Mouse (Mus musculus) forebrain, embryonic 14.5 days (tissue): ENCODE data around the gene Ripor2. TPM values are rescaled to one million over a fixed set of nuclear protein-coding genes. Genes with fewer than 3 reads are reported as not detected.
A peak's percentile ranks its signal among the peaks of the same experiment; 100 is the strongest.

Source experiments
- ATAC-seq: fragments of 200-750 bp; cut with Nextera tagmentation; 2 replicates; pipeline ENCODE4 v1.8.0; 2017; ENCODE audit warnings: mild to moderate bottlenecking, moderate library complexity
- DNase-seq: peaks from one replicate; pipeline ENCODE4 v3.0.0-alpha.2; 2015; ENCODE audit warnings: low spot score
- H3K27ac ChIP-seq: fragments of 300-500 bp; sonication (generic); 2 replicates; pipeline ENCODE4 v1.5.1; 2014; ENCODE audit warnings: low read depth, mild to moderate bottlenecking, control low read depth, low read length, moderate library complexity
- H3K27me3 ChIP-seq: fragments of 300-500 bp; sonication (generic); replicated peaks from 2 replicates; pipeline ENCODE4 v1.6.1; 2014; ENCODE audit warnings: low read length, control low read depth, mixed read lengths; ENCODE audit not compliant: control insufficient read depth, insufficient read depth
- H3K36me3 ChIP-seq: fragments of 300-500 bp; sonication (generic); 2 replicates; pipeline ENCODE4 v1.6.1; 2014; ENCODE audit warnings: low read length, control low read depth; ENCODE audit not compliant: control insufficient read depth, insufficient read depth
- H3K4me1 ChIP-seq: fragments of 300-500 bp; sonication (generic); 2 replicates; pipeline ENCODE4 v1.6.1; 2014; ENCODE audit warnings: antibody characterized with exemption, low read length, control low read depth; ENCODE audit not compliant: control insufficient read depth, insufficient read depth
- H3K4me2 ChIP-seq: fragments of 300-500 bp; sonication (generic); 2 replicates; pipeline ENCODE4 v1.6.1; 2014; ENCODE audit warnings: mild to moderate bottlenecking, control low read depth, low read length
- H3K4me3 ChIP-seq: fragments of 300-500 bp; sonication (generic); 2 replicates; pipeline ENCODE4 v1.5.1; 2014; ENCODE audit warnings: low read depth, low read length, control low read depth
- H3K9ac ChIP-seq: fragments of 300-500 bp; sonication (generic); 2 replicates; pipeline ENCODE4 v1.6.1; 2014; ENCODE audit warnings: mild to moderate bottlenecking, low read length, control low read depth, moderate library complexity
- H3K9me3 ChIP-seq: fragments of 300-500 bp; sonication (generic); replicated peaks from 2 replicates; pipeline ENCODE4 v1.6.1; 2016; ENCODE audit warnings: low read length, control low read depth, mixed read lengths; ENCODE audit not compliant: control insufficient read depth
- WGBS: fragments of 180-500 bp; shearing (Covaris S2); extraction: QIAGEN DNeasy Blood & Tissue Kit; methylation state at CpG from one replicate; pipeline ENCODE4 v1.1.7; 2014; 5-methylcytosine and 5-hydroxymethylcytosine counted together
- polyA plus RNA-seq: library from polyadenylated mRNA; unstranded; fragments of >200 nt; fragmentation: Nextera tagmentation; extraction: Ambion mirVana; gene quantifications from 2 replicates; pipeline ENCODE4 v1.2.1, GENCODE M21; 2014

Ripor2 gene
- polyA plus RNA-seq, 1 experiment from 2014 or later, result 16.9 TPM

- Histone ChIP-seq H3K27ac (no peak overlapping the region), H3K4me2 (no peak overlapping the region), H3K4me3 (no peak overlapping the region), H3K36me3 (no peaks in the 10 kb centered on the region), H3K9me3 (no peaks in the 10 kb centered on the region), H3K9ac (no peak overlapping the region), H3K4me1 (no peaks in the 10 kb centered on the region), H3K27me3 (no peaks in the 10 kb centered on the region)
- 88% methylated on average over 4 of the region's 4 CpGs for WGBS
- ATAC-seq, result no peak
- DNase-seq, result no peak
Observed at GRCm38 (mm10) chr13:24666763-24667162, 84.8 kb downstream of the Ripor2 start.

DNA sequence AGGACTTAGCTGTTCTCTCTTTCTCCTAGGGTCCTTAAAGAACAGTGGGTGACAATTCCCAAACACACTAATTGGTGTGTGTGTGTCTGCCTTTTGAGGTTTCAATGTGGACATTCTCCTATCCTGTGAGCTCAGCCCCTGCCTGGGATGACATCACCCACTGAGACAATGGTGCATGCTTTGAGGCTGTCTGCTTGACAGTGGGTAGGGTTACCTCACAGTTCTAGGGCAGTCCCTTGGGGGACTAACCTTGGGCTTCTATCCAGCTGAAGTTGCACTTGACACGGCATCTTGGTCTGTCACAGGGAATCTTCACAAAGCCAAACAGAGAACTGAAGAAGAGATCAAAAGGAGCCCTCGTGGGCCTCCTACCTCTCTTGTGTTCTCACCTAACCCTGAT, 86.6 kb downstream of the Ripor2 start:
- ATAC-seq (no peak), DNase-seq (no peak)
- H3K36me3 ChIP-seq, result 0 out of 2 replicates have a peak, but pooled peaks cover 2% of the 10 kb centered on the region
- no peak overlapping the region for H3K4me2 ChIP-seq
- WGBS, result 10% methylated on average over 2 of the region's 2 CpGs
- no peaks in the 10 kb centered on the region for H3K27me3 ChIP-seq
- no peak overlapping the region for H3K4me3 ChIP-seq
- no peak overlapping the region for H3K27ac ChIP-seq
- no peaks in the 10 kb centered on the region for H3K4me1 ChIP-seq
- no peaks in the 10 kb centered on the region for H3K9me3 ChIP-seq
- no peak overlapping the region for H3K9ac ChIP-seq

GRCm38 (mm10) chr13:24670676-24671075, 88.7 kb downstream of the Ripor2 start:
- H3K36me3 ChIP-seq, result peaks cover 3% of the 10 kb centered on the region; the same call in 1 of the 2 replicates
- no peaks in the 10 kb centered on the region for H3K9me3 ChIP-seq
- H3K4me2 ChIP-seq, result no peak overlapping the region
- H3K9ac ChIP-seq, result no peak overlapping the region
- ATAC-seq (no peak), DNase-seq (no peak)
- H3K27me3 ChIP-seq, result no peaks in the 10 kb centered on the region
- no peak overlapping the region for H3K27ac ChIP-seq
- no peaks in the 10 kb centered on the region for H3K4me1 ChIP-seq
- H3K4me3 ChIP-seq, result no peak overlapping the region
- 82% methylated on average over 2 of the region's 2 CpGs for WGBS

- no peak overlapping the region for H3K4me2 ChIP-seq
- no peaks in the 10 kb centered on the region for H3K9me3 ChIP-seq
- ATAC-seq (0 out of 2 replicates have a peak, but pooled peaks have one; percentile 32), DNase-seq (peak; percentile 52)
- peaks cover 9% of the 10 kb centered on the region for H3K36me3 ChIP-seq
- WGBS, result 29% methylated on average over 15 of the region's 15 CpGs
- H3K4me3 ChIP-seq, result no peak overlapping the region
- no peaks in the 10 kb centered on the region for H3K27me3 ChIP-seq
- no peak overlapping the region for H3K9ac ChIP-seq
- H3K27ac ChIP-seq, result no peak overlapping the region
- H3K4me1 ChIP-seq, result peaks cover 6% of the 10 kb centered on the region; the same call in 1 of the 2 replicates
Observed at GRCm38 (mm10) chr13:24679027-24679680, 97.2 kb downstream of the Ripor2 start.

DNA sequence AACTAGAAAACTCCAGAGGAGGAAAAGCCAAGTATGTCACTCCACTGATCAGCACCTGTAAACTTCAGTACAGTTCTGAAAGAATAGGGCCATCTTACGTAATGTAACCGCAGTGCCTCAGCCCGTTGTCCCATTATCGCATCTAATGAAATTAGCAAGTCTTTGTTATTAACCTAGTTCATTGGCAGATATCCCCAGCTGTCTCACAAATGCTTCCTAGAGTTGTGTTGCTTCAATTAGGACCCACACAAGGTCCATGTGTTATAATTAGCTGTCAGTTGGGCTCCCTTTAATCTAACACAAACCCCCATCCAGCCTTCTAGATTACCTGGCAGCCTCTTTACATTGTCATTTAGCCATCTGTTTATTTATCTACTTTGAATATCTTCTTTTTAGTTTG, 99.0 kb downstream of the Ripor2 start:
- Histone ChIP-seq H3K36me3 (peaks cover 6% of the 10 kb centered on the region), H3K4me3 (no peak overlapping the region), H3K4me2 (no peak overlapping the region), H3K9ac (no peak overlapping the region), H3K27ac (no peak overlapping the region), H3K4me1 (peaks cover 6% of the 10 kb centered on the region; the same call in 1 of the 2 replicates), H3K9me3 (no peaks in the 10 kb centered on the region), H3K27me3 (no peaks in the 10 kb centered on the region)
- DNase-seq (peak; percentile 41), ATAC-seq (no peak)
- 52% methylated on average over 4 of the region's 4 CpGs for WGBS

GRCm38 (mm10) chr13:24682346-24682745, 100.4 kb downstream of the Ripor2 start:
- no peak for DNase-seq
- WGBS, result 84% methylated on average over 5 of the region's 5 CpGs
- H3K9me3 ChIP-seq, result no peaks in the 10 kb centered on the region
- no peak for ATAC-seq
- H3K27me3 ChIP-seq, result no peaks in the 10 kb centered on the region
- no peak overlapping the region for H3K4me3 ChIP-seq
- peaks cover 6% of the 10 kb centered on the region; the same call in 1 of the 2 replicates for H3K36me3 ChIP-seq
- no peak overlapping the region for H3K9ac ChIP-seq
- H3K27ac ChIP-seq, result no peak overlapping the region
- H3K4me1 ChIP-seq, result peaks cover 6% of the 10 kb centered on the region; the same call in 1 of the 2 replicates
- no peak overlapping the region for H3K4me2 ChIP-seq

DNA sequence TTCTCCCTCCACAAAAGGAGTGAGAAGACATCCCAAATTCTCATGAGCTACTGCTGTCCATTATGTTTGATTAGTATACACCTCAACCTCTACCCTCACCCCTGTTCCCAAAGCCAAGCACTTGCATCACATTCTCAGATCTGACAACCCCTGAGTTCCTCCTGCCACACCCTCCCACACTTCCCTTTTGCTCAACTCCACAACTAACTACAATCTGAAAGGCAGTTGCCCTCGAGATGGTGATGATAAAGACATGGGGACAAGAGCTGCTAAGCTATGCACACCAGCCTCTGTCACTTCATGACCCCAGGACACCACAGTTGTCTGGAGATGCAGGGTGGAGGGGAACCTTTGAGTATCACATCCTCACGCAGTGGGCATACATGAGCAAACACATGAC, 102.5 kb downstream of the Ripor2 start:
- ATAC-seq, result no peak
- Histone ChIP-seq H3K9me3 (no peaks in the 10 kb centered on the region), H3K27me3 (no peaks in the 10 kb centered on the region), H3K4me1 (peaks cover 4% of the 10 kb centered on the region; the same call in 1 of the 2 replicates), H3K4me2 (no peak overlapping the region), H3K9ac (no peak overlapping the region), H3K4me3 (no peak overlapping the region), H3K27ac (no peak overlapping the region), H3K36me3 (0 out of 2 replicates have a peak, but pooled peaks cover 6% of the 10 kb centered on the region)
- 87% methylated on average over 2 of the region's 2 CpGs for WGBS
- DNase-seq, result no peak

- DNase-seq (no peak), ATAC-seq (no peak)
- no peak overlapping the region; the same call in 1 of the 2 replicates for H3K27ac ChIP-seq
- no peak overlapping the region for H3K4me2 ChIP-seq
- 77% methylated on average over 5 of the region's 5 CpGs for WGBS
- H3K4me3 ChIP-seq, result no peak overlapping the region
- H3K36me3 ChIP-seq, result 0 out of 2 replicates have a peak, but pooled peaks cover 6% of the 10 kb centered on the region
- H3K9ac ChIP-seq, result no peak overlapping the region
- H3K9me3 ChIP-seq, result no peaks in the 10 kb centered on the region
- H3K27me3 ChIP-seq, result no peaks in the 10 kb centered on the region
- no peaks in the 10 kb centered on the region; the same call in 1 of the 2 replicates for H3K4me1 ChIP-seq
Observed at GRCm38 (mm10) chr13:24685846-24686245, 103.9 kb downstream of the Ripor2 start.
